Mouse (Mus musculus): Measurements from ENCODE around the gene Cacng2.

Gene Cacng2

DNA sequence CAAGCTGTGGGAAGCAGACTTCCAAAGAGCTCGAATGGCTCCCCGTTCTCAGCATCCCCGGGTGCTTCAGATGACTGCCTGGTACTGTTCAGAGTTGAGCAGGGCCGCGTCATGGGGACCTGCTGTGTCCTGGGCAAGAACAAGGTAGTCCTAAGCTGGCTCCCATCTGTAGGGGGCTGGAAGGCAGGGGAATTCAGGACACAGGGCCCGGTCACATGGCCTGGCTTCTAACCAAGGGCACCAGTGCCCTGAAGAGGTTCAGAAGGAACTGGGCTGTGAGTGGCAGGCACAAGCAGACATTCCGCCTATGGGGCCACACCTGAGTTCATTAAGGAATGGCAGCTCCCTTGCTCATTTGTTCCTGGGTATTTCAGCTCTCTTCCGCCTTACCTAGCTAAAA is 37.7 kb downstream of the Cacng2 start:
- DNase-seq (ENCODE audit: low read depth, low spot score) = no peak

DNA sequence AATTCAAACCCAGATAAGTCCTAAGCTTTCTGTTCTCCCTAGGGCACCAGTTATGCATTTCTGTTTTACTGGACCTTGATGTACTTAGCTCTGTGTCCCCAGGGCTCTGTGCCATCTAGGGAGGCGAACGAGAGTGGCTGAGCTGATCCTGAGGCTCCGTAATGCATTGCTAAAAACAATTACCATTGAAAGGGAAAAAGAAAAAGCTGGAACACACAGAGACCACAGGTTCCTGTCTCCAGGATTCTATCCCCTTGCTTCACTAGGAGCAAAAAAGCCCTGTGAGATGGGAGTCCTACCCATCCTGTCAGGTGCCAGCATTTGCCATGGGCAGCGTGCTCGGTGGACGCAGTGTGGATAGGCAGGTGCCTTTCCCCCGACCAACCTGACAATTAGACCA is 38.4 kb downstream of the Cacng2 start:
- no peak for DNase-seq (ENCODE audit: low read depth, low spot score)

DNA sequence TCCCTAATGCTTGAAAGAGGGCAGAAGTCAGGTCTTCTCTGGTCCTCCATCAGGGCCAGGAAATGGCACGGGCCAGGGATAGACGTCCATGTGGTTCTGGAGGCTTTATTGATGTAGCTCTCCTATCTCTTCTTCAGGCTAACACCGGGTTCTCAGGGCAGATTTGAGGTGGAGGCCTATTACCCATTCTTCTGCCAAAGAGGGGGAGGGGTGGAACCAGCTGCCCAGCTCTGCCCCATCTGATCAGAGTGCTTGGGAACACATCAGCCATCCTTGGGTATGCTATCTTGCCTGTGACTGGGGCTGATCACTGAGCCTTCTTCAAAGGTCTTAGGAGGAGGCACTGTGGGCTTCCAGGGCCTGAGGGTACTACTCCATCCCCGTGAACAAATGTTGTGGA is 39.5 kb downstream of the Cacng2 start:
- no peak for DNase-seq (ENCODE audit: low read depth, low spot score)

DNA sequence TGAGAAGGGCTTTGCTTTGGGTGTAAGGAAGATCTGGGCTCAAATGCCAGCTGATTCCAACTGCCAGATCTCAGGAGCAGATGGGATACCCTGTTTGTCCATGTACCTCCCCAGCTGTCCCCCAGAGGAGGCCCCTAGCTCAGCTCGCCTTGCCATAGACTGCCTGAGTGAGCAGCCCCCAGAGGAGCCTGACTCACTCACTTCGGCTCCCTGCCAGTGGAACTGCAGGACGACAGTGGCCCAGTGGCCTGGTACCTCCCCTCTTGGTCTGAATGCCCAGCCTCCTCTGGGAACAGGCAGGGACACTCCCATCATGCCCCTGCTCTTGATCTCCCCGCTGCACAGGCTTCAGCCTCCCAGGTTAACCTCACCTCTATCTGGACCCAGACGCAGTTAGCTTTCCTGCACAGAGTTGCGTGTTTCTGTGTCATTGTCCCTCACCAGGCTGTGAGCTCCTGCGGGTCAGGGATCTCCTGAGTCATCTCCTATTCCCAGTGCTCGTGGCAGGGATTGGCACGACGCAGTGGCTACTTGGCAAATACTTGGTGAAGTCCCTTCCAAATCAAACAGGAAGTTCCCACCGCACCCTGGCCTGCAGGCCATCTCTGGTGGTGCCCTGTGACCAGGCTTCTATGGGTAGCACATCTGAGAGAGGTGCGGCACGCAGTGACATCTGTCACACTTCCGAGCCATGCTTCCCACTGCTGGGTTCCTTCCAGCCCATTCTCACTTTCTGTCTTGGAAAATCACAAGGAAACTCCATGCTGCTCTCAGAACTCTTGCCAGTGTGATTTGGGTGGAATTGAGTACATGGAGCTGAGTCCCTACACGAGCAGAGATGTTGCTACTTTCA is 40.8 kb downstream of the Cacng2 start:
- DNase-seq (ENCODE audit: low read depth, low spot score) = no peak

DNA sequence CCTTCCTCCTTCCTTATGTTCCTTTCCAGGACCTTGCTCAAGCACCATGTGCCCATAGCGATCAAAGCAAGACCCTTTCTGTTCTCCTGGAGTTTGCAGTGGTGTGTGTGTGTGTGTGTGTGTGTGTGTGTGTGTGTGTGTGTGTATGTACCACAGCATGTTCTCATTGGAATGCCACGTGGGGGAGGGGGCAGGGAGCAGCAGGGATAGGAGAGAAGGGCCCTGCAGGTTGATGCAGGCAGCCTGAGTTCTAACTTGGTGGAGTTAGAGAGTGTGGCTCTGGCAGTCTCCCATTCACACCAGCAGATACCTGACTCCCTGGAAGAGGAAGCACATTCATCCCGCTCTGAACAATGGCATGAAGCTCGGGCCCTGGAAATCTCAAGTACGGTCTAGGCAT is 41.6 kb downstream of the Cacng2 start:
- no peak for DNase-seq (ENCODE audit: low read depth, low spot score)

DNA sequence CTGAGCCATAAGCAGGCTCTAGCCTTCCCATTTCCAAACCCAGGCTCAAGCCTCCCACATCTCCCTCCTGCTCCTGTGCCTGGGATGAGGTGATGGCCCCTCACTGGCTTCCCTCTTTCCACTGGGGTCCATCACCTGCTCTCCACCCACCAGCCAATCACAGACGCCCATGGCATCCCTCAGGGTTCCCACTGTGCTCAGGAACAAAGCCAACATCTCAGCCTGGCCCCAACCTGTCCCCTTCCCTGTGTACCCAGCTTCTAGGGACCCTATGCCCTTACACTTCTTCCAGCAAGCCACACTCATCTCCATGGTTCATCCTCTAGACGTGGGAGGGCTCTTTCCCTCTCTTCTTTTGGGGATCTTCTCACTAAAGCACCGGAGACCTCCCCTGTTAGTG is 43.9 kb downstream of the Cacng2 start:
- no peak for DNase-seq (ENCODE audit: low read depth, low spot score)

DNA sequence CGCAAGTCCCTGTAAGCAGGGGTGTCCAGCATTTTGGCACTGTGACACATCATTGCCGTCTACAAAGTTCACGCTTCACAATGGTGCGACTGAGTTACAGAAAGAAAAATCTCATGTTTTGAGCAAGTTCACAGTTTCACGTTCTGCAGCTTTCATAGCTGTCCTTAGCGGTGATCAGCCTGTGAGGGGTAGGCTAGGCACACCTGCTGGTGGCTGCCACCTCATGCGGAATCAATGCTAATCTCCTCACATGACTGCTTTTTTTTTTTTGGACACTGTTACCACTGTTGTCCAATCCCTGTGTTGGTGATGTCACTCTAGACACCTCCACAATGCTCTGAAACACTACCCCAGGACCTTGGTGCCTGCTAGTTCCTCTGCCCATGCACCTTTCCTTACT is 46.7 kb downstream of the Cacng2 start:
- DNase-seq (ENCODE audit: low read depth, low spot score) = no peak

DNA sequence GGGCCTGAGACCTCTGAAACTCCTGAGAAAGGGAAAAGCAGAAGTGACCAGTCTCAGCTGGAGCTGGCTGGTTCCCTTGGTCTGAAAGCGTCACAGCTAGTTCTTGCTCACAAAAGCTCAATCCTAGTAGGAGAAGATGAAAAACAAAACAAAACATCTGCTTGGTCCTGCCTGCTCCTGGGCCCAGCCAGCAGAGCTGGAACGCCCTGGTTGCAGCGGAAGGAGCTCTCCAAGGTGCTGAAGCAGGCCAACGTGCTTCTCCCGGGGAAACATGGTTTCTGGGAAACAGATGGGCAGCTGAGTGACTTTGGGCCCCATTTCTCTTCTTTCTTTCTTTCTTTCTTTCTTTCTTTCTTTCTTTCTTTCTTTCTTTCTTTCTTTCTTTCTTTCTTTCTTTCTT is 53.4 kb downstream of the Cacng2 start:
- DNase-seq (ENCODE audit: low read depth, low spot score) = peak; percentile 64

DNA sequence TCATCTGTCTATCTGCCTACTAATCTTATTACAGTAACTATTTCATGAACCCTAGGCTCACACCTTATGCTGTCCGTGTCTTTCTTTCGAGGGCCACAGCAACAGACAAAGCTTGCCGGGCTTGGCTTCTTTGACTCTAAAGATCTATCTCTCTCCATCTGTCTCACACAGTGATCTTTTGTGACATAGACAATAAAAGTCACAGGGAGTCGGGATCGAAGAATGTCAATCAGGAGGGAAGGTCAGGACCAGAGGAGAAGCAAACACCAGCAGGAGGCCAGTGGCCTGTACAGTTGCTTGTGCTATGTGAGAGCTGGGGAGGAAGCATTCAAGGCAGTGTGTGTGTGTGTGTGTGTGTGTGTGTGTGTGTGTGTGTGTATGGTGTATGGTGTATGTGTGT is 54.3 kb downstream of the Cacng2 start:
- no peak for DNase-seq (ENCODE audit: low read depth, low spot score)

DNA sequence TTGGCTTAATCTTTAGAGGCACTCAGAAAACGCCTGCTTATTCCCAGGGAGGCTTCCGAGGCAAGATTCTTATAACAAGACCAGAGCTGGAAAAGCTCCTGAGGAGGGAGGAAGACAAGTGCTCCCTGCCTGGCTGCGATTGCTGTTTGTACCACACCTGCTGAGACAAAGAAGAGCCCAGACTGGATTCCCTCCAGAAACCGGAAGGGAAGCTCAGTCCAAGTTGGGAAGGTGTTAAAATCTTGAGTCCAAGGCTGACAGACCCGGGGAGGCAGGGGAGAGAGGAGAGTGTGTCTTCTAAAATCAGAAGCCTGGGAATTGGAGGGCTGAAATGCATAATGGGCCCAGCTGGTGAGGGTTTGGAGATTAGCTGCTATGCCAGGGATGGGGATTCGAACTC is 55.5 kb downstream of the Cacng2 start:
- DNase-seq (ENCODE audit: low read depth, low spot score) = no peak

DNA sequence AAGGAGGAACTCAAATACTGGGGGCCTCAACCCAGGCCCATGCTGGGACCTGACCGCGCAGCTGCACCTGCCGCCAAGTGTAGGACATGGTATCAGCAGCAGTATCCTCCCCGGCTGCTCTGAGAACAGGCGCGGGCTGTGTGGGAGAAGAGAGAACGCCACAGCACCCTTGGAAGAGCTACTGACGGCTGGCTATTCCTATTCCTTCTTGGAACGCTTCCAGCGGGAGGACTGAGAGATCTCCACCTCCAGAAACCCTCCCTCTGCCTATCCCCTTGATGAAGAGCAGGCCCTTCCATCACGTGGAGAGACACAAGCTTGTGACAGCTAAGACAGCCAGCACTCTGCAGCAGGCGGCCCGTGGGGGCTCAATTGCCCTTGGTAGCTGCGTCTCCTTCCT is 57.4 kb downstream of the Cacng2 start:
- DNase-seq (ENCODE audit: low read depth, low spot score) = no peak

DNA sequence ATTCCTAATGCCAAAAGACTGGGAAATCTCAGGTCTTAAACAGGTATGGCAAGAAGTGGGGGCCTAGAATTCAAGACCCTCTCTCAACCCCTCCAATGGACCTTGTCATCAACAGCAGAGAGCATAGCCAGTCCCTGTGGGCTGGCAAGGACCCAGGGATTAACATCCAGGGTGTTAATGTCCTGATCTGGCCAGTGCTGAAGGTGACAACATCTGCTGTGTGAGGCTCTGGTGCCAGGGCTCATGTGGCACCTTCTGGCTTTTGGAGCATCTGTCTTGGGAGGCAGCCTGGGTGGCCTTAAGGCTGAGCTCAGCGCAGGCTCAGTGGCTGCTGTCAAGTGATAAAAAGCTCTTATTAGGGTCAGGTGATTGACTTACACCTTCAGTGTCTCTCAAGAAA is 62.9 kb downstream of the Cacng2 start:
- DNase-seq (ENCODE audit: low read depth, low spot score) = no peak

DNA sequence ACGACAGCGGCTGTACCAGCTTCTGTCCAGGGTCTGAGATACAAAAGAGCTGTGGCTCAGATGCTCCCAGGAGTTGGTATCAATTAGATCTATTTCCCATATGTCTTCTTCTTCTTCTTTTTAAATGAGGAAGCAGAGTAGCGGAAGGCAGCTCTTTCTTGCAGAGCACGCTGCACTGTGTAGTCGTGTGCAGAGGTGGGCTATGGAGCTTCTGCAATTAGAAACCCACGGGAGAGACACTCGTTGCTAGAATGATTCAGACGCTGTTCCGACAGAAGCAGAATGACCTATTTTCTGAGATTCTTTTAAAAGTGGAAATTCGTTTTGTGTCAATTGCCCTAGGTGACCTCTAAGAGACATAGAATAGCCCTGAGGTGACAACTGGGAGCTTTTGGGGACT is 69.1 kb downstream of the Cacng2 start:
- DNase-seq (ENCODE audit: low read depth, low spot score) = no peak

DNA sequence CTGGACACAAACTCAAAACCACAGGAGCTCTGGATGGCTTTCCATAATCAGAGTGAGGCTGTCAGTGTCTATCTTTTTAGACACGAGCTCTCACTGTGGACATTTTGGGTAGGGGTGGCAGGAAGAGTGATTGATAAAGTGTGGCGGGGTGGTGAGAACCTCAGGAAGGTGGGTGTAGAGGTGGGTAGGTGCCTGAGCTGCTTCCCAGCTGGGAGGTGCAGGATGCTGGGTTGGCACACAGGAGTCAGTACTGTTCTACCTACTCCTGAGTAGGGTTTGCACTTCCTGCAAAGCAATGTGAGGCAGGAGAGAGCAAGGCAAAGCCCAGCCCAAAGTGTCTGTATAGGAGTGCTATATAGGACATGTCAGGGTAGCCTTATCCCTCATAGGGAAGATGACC is 69.9 kb downstream of the Cacng2 start:
- no peak for DNase-seq (ENCODE audit: low read depth, low spot score)

DNA sequence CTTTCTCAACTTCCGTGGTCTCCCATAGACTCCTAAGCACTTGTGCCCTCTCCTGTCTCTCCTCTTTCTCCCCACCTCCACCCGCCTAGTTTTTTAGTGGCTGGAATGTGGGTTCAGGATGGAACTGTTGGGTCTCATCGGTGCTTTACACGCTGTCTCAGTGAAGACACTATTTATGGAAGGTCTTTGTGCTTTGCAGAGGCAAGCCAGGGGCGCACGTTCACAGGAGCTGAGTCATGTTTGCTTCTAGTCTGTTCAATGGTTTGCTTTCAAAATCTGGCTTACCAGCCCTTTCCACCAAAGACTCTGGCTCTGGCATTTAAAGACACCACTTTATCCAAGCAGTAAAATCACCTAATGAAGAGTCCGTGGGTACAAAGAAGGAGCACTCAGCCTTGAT is 74.0 kb downstream of the Cacng2 start:
- no peak for DNase-seq (ENCODE audit: low read depth, low spot score)

DNA sequence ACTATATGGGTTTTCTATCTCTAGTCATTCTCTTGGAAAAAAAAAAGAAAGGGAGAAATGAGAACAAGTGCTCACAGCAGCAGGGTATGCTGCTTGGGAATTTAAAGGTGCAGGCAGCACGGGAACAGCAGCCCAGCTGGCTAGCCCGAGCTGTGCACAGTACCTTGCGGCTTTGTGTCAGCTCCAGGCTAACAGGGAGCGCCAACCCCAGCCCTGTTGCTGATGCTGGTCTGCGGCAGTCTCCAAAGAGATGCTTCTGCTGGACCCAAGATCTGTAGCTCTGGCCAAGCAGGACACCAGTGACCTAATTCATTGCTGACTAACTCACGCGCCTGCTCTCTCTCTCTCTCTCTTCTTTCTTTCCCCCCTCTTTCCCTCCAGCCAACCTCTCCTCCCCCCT is 74.5 kb downstream of the Cacng2 start:
- no peak for DNase-seq (ENCODE audit: low read depth, low spot score)

DNA sequence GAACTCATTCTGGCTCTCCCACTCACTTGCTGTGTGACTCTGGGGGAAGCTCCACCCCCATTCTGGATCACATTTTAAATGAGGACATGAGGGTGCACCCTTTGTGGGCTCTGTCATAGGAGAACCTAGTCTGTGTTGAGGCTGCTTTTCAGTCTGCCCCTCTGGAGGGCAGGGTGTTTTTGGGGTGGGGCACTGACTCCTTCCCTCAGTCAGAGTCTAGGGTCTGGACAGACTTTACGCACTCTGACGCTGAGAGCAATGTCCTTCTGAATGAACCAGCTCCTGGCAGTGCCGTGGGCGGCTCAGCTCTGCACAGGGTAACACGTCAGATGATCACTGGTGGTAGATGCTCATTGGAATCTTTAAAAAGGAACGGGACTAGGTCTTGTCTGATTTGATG is 75.0 kb downstream of the Cacng2 start:
- DNase-seq (ENCODE audit: low read depth, low spot score) = no peak

DNA sequence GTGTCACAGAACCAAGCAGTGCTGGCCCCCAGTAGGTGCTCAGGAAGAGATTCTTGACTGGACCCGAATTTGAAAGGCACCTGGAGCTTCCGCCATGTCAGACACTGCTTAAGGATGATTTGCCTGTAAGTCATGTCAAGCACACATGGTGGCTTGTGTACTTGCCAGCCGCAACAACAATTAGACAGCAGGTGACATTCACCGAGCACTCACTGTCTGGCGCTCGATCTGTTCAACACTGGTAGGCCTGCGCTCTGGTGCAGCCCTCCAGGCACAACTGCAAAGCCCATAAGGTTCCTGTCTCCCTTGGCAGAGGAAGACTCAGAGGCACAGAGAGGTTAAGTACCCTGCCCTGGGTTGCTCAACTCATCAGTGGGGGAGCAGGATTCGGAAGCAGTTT is 77.1 kb downstream of the Cacng2 start:
- no peak for DNase-seq (ENCODE audit: low read depth, low spot score)

DNA sequence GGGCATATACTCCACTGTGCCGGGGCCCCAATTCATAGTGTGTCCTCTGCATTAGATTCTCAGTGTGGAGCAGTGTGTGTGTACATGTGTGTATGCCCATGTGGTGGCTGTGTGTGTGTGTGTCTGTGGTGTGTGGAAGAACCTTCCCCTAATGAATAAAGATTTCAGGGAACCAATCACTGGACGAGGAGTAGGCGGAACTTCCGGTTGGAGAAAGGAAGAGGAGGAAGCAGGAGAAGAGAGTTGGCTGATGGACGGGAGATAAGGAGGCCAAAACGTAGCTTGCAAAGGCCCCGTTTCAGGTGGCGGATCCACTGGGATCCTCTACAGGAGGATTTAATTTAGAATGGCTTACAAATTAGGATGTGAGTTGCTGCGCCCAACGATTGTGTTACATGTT is 82.2 kb downstream of the Cacng2 start:
- no peak for DNase-seq (ENCODE audit: low read depth, low spot score)

DNA sequence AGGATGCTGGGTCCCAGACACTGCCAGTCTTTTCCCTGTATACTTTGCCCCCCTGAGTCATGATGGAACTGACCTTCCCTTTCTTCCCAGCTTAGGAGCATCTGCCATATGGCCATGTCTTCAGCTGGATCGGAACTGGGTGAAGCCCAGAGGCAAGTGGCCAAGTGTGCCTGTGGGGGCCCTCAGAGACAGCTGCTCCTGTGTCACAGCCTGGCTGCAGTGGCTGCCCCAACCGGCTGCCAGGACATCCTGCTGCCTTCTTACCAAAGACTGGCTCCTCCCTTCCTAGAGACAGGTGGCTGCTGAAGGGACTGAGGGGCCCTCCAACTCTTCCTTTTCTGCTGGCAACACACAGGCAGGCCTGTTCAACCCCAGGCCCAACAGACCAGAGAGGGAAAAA is 83.2 kb downstream of the Cacng2 start:
- no peak for DNase-seq (ENCODE audit: low read depth, low spot score)

DNA sequence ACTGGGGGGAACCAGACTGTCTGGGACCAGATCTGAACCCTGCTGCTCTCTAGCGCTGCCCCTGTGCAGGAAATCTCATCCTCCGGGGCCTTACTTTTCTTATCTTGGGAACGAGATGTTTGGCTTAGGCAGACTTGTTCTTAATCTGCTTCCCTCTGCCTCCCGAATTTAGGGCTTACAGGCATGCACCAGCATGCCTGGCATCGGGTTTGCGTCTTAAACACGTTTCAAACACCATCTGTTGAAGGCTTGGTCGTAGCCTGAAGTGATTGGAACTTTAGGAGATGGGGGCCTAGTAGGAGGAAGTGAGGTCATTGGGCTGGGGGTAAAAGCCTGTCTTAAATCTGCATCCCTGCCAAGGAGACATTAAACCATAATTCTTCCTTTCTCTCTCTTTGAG is 89.9 kb downstream of the Cacng2 start:
- DNase-seq (ENCODE audit: low read depth, low spot score) = no peak

DNA sequence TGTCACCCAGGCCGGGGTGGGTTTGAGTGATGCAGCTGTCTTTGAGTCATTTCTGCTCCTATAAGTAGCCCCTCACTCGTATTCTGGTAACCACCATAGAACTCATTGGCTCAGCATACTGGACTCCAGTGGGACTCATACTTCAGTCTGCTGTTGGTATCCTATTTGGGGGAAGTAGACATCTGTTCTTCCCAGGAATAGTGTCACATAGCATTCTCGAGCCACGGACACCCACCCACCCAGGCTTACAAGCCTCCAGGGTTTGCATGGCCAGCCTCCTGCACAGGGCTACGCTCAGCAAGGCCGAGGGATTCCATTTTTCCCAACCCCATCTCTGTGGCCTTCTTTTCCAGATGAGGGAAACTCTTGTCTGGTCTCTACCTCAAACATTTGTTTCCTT is 93.3 kb downstream of the Cacng2 start:
- no peak for DNase-seq (ENCODE audit: low read depth, low spot score)

DNA sequence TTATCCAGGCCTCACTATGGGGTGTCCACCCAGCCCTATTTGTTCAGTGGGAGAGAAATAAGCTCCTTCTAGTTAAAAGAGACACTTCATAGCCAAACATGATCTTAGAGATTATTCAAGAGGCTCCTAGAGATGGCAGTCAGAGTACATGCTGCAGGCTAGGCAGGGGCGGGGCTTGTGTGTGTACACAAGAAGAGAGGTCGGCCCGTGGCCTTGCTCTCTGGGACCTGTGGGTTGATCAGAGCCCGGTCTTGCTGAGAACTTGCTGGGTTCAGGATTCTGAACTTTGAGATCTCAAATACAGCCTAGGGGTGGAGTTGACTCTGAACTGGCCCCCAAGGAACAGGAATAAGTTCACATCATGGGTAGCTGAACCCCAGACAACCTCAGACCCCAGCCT is 95.6 kb downstream of the Cacng2 start:
- no peak for DNase-seq (ENCODE audit: low read depth, low spot score)

DNA sequence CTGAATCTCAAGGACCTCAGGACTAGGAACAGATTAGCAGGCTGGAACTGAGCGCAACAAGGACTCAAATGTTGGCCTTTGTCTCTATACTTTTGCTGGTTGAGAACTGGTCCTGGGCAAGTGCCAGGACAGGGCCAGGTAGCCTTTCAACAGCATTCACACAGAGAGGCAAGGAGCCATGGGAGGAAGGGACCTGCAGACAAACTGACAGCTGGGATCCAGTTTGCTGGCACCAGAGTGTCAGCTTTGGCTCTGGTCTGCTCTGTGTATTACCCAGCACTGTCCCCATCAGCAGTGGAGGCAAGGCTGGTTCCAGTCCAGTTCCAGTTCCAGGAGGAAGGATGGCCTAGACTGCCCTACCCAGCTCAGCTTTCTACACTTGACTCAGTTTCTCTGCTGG is 105.8 kb downstream of the Cacng2 start:
- no peak for DNase-seq (ENCODE audit: low read depth, low spot score)

Data from embryo, embryonic 11.5 days (tissue).